Mouse (Mus musculus): ENCODE results near the gene Osbpl6. TPM values are rescaled to one million over a fixed set of nuclear protein-coding genes. Genes with fewer than 3 reads are reported as not detected.

Gene Osbpl6
- total and polyA plus RNA-seq, 3 experiments: 0.04 TPM; not detected in 2

GRCm38 (mm10) chr2:76386531-76386930 lies 19.8 kb upstream of the Osbpl6 start:
- no peak overlapping the region for H3K9ac ChIP-seq (ENCODE audit: control insufficient read depth, low read depth, low read length, poor library complexity, severe bottlenecking)
- H3K27me3 ChIP-seq (ENCODE audit: control insufficient read depth in 1 of 2, insufficient read depth in 2 of 2, low read length in 2 of 2): no peaks in the 10 kb centered on the region
- no peaks in the 10 kb centered on the region for H3K9me3 ChIP-seq (replicated peaks; ENCODE audit: insufficient read depth, low read length)
- H3K27ac ChIP-seq (ENCODE audit: control insufficient read depth, low read depth, low read length): no peak overlapping the region
- no peak overlapping the region for H3K4me3 ChIP-seq (ENCODE audit: control insufficient read depth in 1 of 2, insufficient read depth in 1 of 2, low read depth in 2 of 2, low read length in 2 of 2)
- no peak for TF ChIP-seq MAZ (IDR thresholded peaks at IDR 0.05; ENCODE audit: low read depth, low read length)
- no peaks in the 10 kb centered on the region for H3K79me2 ChIP-seq (ENCODE audit: control insufficient read depth, insufficient read depth, low read length, poor library complexity)
- peaks cover 0 to 11% of the 10 kb centered on the region in 2 experiments; a peak in 2 of 4 replicates for H3K36me3 ChIP-seq (ENCODE audit: control insufficient read depth in 1 of 2, insufficient read depth in 2 of 2, low read length in 2 of 2)
- H3K4me1 ChIP-seq (ENCODE audit: control insufficient read depth in 1 of 2, insufficient read depth in 2 of 2, low read length in 2 of 2): no peaks in the 10 kb centered on the region
- no peak for DNase-seq (ENCODE audit: low read depth, low spot score)

GRCm38 (mm10) chr2:76400178-76400577 lies 6.1 kb upstream of the Osbpl6 start:
- H3K9ac ChIP-seq (ENCODE audit: control insufficient read depth, low read depth, low read length, poor library complexity, severe bottlenecking): no peak overlapping the region
- no peaks in the 10 kb centered on the region for H3K79me2 ChIP-seq (ENCODE audit: control insufficient read depth, insufficient read depth, low read length, poor library complexity)
- H3K27me3 ChIP-seq (ENCODE audit: control insufficient read depth in 1 of 2, insufficient read depth in 2 of 2, low read length in 2 of 2): no peaks in the 10 kb centered on the region; a peak in 3 of 4 replicates
- no peak for DNase-seq (ENCODE audit: low read depth, low spot score)
- no peak overlapping the region for H3K27ac ChIP-seq (ENCODE audit: control insufficient read depth, low read depth, low read length)
- no peak overlapping the region for H3K4me3 ChIP-seq (ENCODE audit: control insufficient read depth in 1 of 2, insufficient read depth in 1 of 2, low read depth in 2 of 2, low read length in 2 of 2)
- no peaks in the 10 kb centered on the region for H3K36me3 ChIP-seq (ENCODE audit: control insufficient read depth in 1 of 2, insufficient read depth in 2 of 2, low read length in 2 of 2)
- no peaks in the 10 kb centered on the region for H3K4me1 ChIP-seq (ENCODE audit: control insufficient read depth in 1 of 2, insufficient read depth in 2 of 2, low read length in 2 of 2)
- H3K9me3 ChIP-seq (replicated peaks; ENCODE audit: insufficient read depth, low read length): no peaks in the 10 kb centered on the region
- TF ChIP-seq GABPA (IDR thresholded peaks at IDR 0.05; ENCODE audit: low read depth, low read length): no peak
- TF ChIP-seq E2F4 (IDR thresholded peaks at IDR 0.05; ENCODE audit: borderline replicate concordance, low read depth, low read length): no peak
- TF ChIP-seq NELFE (IDR thresholded peaks at IDR 0.05; ENCODE audit: low read depth, low read length): no peak
- no peak for TF ChIP-seq SMC3 (IDR thresholded peaks at IDR 0.05; ENCODE audit: low read depth, low read length)
- no peak for TF ChIP-seq MXI1 (IDR thresholded peaks at IDR 0.05; ENCODE audit: low read depth, low read length)
- no peak for TF ChIP-seq POLR2AphosphoS2 (IDR thresholded peaks at IDR 0.05; ENCODE audit: low read length)
- TF ChIP-seq ZMIZ1 (IDR thresholded peaks at IDR 0.05; ENCODE audit: low read depth, low read length): no peak
- no peak for TF ChIP-seq MYB (IDR thresholded peaks at IDR 0.05; ENCODE audit: low read depth, low read length)
- TF ChIP-seq POLR2A (IDR thresholded peaks at IDR 0.05; ENCODE audit: control insufficient read depth in 1 of 2, insufficient read depth in 1 of 2, low read depth in 1 of 2, low read length in 2 of 2, poor library complexity in 1 of 2): no peak
- no peak for TF ChIP-seq RAD21 (IDR thresholded peaks at IDR 0.05; ENCODE audit: low read depth, low read length)
- TF ChIP-seq ZNF384 (IDR thresholded peaks at IDR 0.05; ENCODE audit: low read depth, low read length): no peak
- TF ChIP-seq NRF1 (IDR thresholded peaks at IDR 0.05; ENCODE audit: insufficient read depth, low read depth, low read length, poor library complexity, severe bottlenecking): no peak
- no peak for TF ChIP-seq SIN3A (IDR thresholded peaks at IDR 0.05; ENCODE audit: low read length)
- TF ChIP-seq GATA1 (IDR thresholded peaks at IDR 0.05; ENCODE audit: low read depth, low read length): no peak

GRCm38 (mm10) chr2:76405596-76406150 lies 635 bp upstream of the Osbpl6 start:
- Histone ChIP-seq H3K4me1 (ENCODE audit: control insufficient read depth in 1 of 2, insufficient read depth in 2 of 2, low read length in 2 of 2) (no peaks in the 10 kb centered on the region), H3K79me2 (ENCODE audit: control insufficient read depth, insufficient read depth, low read length, poor library complexity) (no peaks in the 10 kb centered on the region), H3K4me3 (ENCODE audit: control insufficient read depth in 1 of 2, insufficient read depth in 1 of 2, low read depth in 2 of 2, low read length in 2 of 2) (no peak overlapping the region), H3K9me3 (replicated peaks; ENCODE audit: insufficient read depth, low read length) (no peaks in the 10 kb centered on the region), H3K36me3 (ENCODE audit: control insufficient read depth in 1 of 2, insufficient read depth in 2 of 2, low read length in 2 of 2) (no peaks in the 10 kb centered on the region), H3K27ac (ENCODE audit: control insufficient read depth, low read depth, low read length) (no peak overlapping the region), H3K27me3 (ENCODE audit: control insufficient read depth in 1 of 2, insufficient read depth in 2 of 2, low read length in 2 of 2) (no peaks in the 10 kb centered on the region; a peak in 1 of 4 replicates), H3K9ac (ENCODE audit: control insufficient read depth, low read depth, low read length, poor library complexity, severe bottlenecking) (no peak overlapping the region)
- no peak for TF ChIP-seq MAX (IDR thresholded peaks at IDR 0.05; ENCODE audit: low read length)
- TF ChIP-seq ETS1 (IDR thresholded peaks at IDR 0.05; ENCODE audit: low read depth, low read length): no peak
- no peak for DNase-seq (ENCODE audit: low read depth, low spot score)

Measured in MEL (cell line).